Mouse (Mus musculus) gastrocnemius, postnatal 14 days (tissue): ENCODE results near the gene Mcoln3. TPM values are rescaled to one million over a fixed set of nuclear protein-coding genes. Genes with fewer than 3 reads are reported as not detected.

ENCODE experiments used
- DNase-seq: peaks from one replicate; pipeline ENCODE4 v3.0.0; 2021; ENCODE audit warnings: mixed read lengths
- intact Hi-C: fragments of 180-260 bp; cut with DNase I; formaldehyde crosslinking; loops from one replicate; pipeline ENCODE4 v1.15.1; 2025; ENCODE audit warnings: low total_unique reads
- total RNA-seq, 2 experiments: library from RNA; stranded (reverse); gene quantifications; 2 replicates each; pipeline ENCODE4 v1.2.3; 2021

The Mcoln3 gene
- total RNA-seq, 2 experiments from 2014 or later = not detected

- intact Hi-C loops = no loop called here
- DNase-seq = no peak
Observed at GRCm38 (mm10) chr3:146123464-146123825, 6.2 kb downstream of the Mcoln3 start.

- intact Hi-C loops = no loop called here
- DNase-seq = no peak
Observed at GRCm38 (mm10) chr3:146127205-146127604, 10.0 kb downstream of the Mcoln3 start.

GRCm38 (mm10) chr3:146134834-146135233 is 17.6 kb downstream of the Mcoln3 start:
- DNase-seq = no peak

GRCm38 (mm10) chr3:146135417-146135816 is 18.2 kb downstream of the Mcoln3 start:
- intact Hi-C loops = no loop called here
- no peak for DNase-seq

More at GRCm38 (mm10) chr3:146134834-146135233, 17.6 kb downstream of the Mcoln3 start:
- intact Hi-C loops = no loop called here

- intact Hi-C loops = no loop called here
- DNase-seq = no peak
Observed at GRCm38 (mm10) chr3:146136422-146136821, 19.2 kb downstream of the Mcoln3 start.

GRCm38 (mm10) chr3:146140276-146140675 is 23.0 kb downstream of the Mcoln3 start:
- no peak for DNase-seq
- intact Hi-C loops = no loop called here

GRCm38 (mm10) chr3:146142523-146142922 is 25.3 kb downstream of the Mcoln3 start:
- intact Hi-C loops = no loop called here
- DNase-seq = no peak

GRCm38 (mm10) chr3:146145501-146145900 is 28.3 kb downstream of the Mcoln3 start:
- no peak for DNase-seq
- intact Hi-C loops = no loop called here

GRCm38 (mm10) chr3:146146131-146146530 is 28.9 kb downstream of the Mcoln3 start:
- intact Hi-C loops = no loop called here
- no peak for DNase-seq

GRCm38 (mm10) chr3:146149156-146150057 is 32.2 kb downstream of the Mcoln3 start, which contains the start of gene Mcoln2:
Gene Mcoln2, plus strand, starts transcription at chr3:146149833.
- intact Hi-C loops = no loop called here
- DNase-seq = no peak

GRCm38 (mm10) chr3:146150058-146150400 is 32.8 kb downstream of the Mcoln3 start:
- DNase-seq = peak; percentile 51
- intact Hi-C loops = no loop called here

- no peak for DNase-seq
- intact Hi-C loops = no loop called here
Observed at GRCm38 (mm10) chr3:146150560-146150959, 33.3 kb downstream of the Mcoln3 start.

- no peak for DNase-seq
- intact Hi-C loops = no loop called here
Observed at GRCm38 (mm10) chr3:146151328-146151727, 34.1 kb downstream of the Mcoln3 start.

- intact Hi-C loops = no loop called here
- no peak for DNase-seq
Observed at GRCm38 (mm10) chr3:146151755-146152154, 34.5 kb downstream of the Mcoln3 start.

GRCm38 (mm10) chr3:146152348-146152747 is 35.1 kb downstream of the Mcoln3 start:
- intact Hi-C loops = no loop called here
- DNase-seq = no peak

- intact Hi-C loops = no loop called here
- no peak for DNase-seq
Observed at GRCm38 (mm10) chr3:146152913-146153312, 35.7 kb downstream of the Mcoln3 start.

- intact Hi-C loops = no loop called here
- DNase-seq = no peak
Observed at GRCm38 (mm10) chr3:146153862-146154611, 36.8 kb downstream of the Mcoln3 start.

- intact Hi-C loops = no loop called here
- DNase-seq = no peak
Observed at GRCm38 (mm10) chr3:146155628-146156576, 38.7 kb downstream of the Mcoln3 start.

GRCm38 (mm10) chr3:146156811-146157210 is 39.6 kb downstream of the Mcoln3 start:
- intact Hi-C loops = no loop called here
- DNase-seq = no peak

GRCm38 (mm10) chr3:146158039-146158438 is 40.8 kb downstream of the Mcoln3 start:
- intact Hi-C loops = no loop called here

More at GRCm38 (mm10) chr3:146158039-146158438, 40.8 kb downstream of the Mcoln3 start:
- no peak for DNase-seq
